Mouse (Mus musculus): ENCODE results near the gene Slc7a7.

DNA sequence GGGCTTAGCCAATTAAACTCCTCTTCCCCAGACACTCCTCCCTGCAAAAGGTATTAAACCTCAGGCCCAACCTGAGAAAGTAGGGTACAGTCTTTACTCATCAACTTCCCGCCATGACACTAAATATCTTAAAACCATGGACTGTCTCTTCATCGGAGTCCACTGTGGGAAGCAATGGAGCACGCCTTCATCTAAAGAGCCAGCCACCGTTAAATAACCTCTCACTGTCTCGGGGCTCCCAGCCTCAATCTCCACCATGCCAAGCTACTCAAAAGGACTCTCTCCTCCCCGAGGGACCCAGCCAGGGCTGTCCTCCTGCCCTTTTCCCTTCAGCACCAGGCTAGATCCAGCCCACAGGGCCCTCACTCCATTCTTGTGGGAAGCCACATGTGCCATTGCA, 47.0 kb downstream of the Slc7a7 start:
- no peak for TF ChIP-seq MAFK (IDR thresholded peaks at IDR 0.05; ENCODE audit: insufficient read depth, low read depth, low read length)
- TF ChIP-seq HCFC1 (IDR thresholded peaks at IDR 0.05; ENCODE audit: borderline replicate concordance, insufficient read depth, low read length) = no peak
